Mouse (Mus musculus) urinary bladder, postnatal 36 days (tissue): ENCODE results near the gene Pcbp4.
"Not testable (repeated sequence)": the region's sequence is repeated elsewhere in the genome, so short reads cannot be mapped to it uniquely, and the experiment has no call there.

Experiments
- DNase-seq, 2 experiments: peaks; one replicate each; pipeline ENCODE4 v3.0.0; 2022; ENCODE audit warnings: low spot score in 2 of 2, mixed read lengths in 1 of 2

Gene Pcbp4

GRCm38 (mm10) chr9:106480541-106480940 lies 27.4 kb downstream of the Pcbp4 start:
- DNase-seq = no peak

- DNase-seq = no peak
Measured at GRCm38 (mm10) chr9:106481075-106481474, 28.0 kb downstream of the Pcbp4 start.

GRCm38 (mm10) chr9:106481676-106482075 lies 28.6 kb downstream of the Pcbp4 start:
- no peak for DNase-seq

- no peak for DNase-seq
Measured at GRCm38 (mm10) chr9:106482578-106483115, 29.6 kb downstream of the Pcbp4 start.

GRCm38 (mm10) chr9:106483136-106483535 lies 30.0 kb downstream of the Pcbp4 start:
- DNase-seq = no peak

- DNase-seq = no peak
Measured at GRCm38 (mm10) chr9:106483606-106484005, 30.5 kb downstream of the Pcbp4 start.

- DNase-seq = no peak
Measured at GRCm38 (mm10) chr9:106485076-106485475, 32.0 kb downstream of the Pcbp4 start.

- not testable (repeated sequence) for DNase-seq
Measured at GRCm38 (mm10) chr9:106487602-106488001, 34.5 kb downstream of the Pcbp4 start.

GRCm38 (mm10) chr9:106499667-106500066 lies 46.6 kb downstream of the Pcbp4 start, which contains the start of gene Iqcf1:
Gene Iqcf1, plus strand, starts transcription at chr9:106499967.
- DNase-seq = no peak

- DNase-seq = no peak
Measured at GRCm38 (mm10) chr9:106501846-106502245, 48.8 kb downstream of the Pcbp4 start.

- no peak for DNase-seq
Measured at GRCm38 (mm10) chr9:106504246-106504645, 51.2 kb downstream of the Pcbp4 start.

GRCm38 (mm10) chr9:106509356-106509755 lies 56.3 kb downstream of the Pcbp4 start:
- DNase-seq = no peak

GRCm38 (mm10) chr9:106512729-106513450 lies 59.8 kb downstream of the Pcbp4 start:
- DNase-seq = no peak

GRCm38 (mm10) chr9:106513566-106513965 lies 60.5 kb downstream of the Pcbp4 start:
- DNase-seq = no peak
